Mouse (Mus musculus) layer of hippocampus, adult 9-10 months (tissue): ENCODE results near the gene Zfp958.
"Not testable (repeated sequence)": the region's sequence is repeated elsewhere in the genome, so short reads cannot be mapped to it uniquely, and the experiment has no call there.

Experiments
- DNase-seq: peaks from one replicate; pipeline ENCODE4 v3.0.0; 2022; ENCODE audit warnings: low spot score

Gene Zfp958

GRCm38 (mm10) chr8:4612932-4613853 is at the start of gene Zfp958:
Gene Zfp958, plus strand, starts transcription at chr8:4613167.
- peak; percentile 98 for DNase-seq

GRCm38 (mm10) chr8:4581986-4582385 is 31.0 kb upstream of the Zfp958 start:
- no peak for DNase-seq

GRCm38 (mm10) chr8:4582754-4583178 is 30.2 kb upstream of the Zfp958 start:
- DNase-seq: no peak

DNA sequence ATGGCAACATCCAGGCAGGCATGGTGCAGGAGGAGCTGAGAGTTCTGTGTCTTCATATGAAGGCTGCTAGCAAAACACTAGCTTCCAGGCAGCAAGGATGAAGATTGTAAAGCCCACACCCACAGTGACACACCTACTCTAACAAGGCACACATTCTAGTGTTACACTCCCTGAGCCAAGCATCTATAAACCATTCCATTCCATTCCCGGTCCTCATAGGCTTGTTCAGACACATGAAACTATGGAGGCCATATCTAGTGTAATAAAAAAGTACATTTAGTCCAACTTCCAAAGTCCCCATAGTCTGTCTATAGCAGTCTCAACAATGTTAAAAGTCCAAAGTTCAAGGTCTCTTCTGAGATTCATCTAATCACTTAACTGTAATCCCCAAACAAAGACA is 28.3 kb upstream of the Zfp958 start:
- no peak for DNase-seq

GRCm38 (mm10) chr8:4586356-4586755 is 26.6 kb upstream of the Zfp958 start:
- no peak for DNase-seq

DNA sequence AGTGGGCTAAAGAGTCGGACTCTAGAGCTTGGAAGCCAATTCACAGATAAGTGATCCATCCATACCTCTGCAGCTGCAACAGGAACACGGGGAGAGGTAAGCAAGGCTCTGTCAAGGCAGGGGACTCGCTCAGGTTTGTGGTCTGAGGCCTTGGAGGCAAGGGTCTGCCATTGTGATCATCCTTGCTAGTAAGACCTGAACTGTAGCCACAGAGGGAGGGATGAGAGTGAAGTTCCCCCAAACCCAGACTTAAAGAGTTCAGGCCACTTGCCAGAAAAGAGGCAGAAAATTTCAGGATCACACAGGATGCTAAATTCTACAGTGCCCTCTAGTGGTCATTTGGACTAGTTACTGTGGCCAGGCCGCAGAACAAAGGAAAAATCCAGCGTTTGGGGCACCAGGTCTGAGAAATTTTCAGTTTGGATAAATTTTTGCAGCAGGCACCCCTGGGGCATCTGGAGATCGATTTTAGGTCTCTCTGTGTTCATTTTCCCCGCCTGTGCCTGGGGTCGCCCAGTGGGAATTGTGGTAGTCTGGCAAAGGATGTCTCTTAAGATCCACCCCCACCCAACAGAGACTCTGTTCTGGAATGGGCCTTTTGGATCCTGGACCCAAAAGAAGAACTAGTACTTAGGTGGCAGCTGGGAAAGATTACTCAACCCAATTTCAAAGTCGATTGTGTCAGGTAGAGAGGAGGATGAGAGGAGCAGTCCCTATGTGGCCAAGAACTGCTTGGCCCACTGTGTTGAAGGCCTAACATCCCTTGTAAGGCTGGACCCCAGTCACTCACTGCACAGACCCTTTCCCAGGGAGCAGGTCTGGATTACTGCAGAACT is 24.6 kb upstream of the Zfp958 start:
- peak; percentile 17 for DNase-seq

DNA sequence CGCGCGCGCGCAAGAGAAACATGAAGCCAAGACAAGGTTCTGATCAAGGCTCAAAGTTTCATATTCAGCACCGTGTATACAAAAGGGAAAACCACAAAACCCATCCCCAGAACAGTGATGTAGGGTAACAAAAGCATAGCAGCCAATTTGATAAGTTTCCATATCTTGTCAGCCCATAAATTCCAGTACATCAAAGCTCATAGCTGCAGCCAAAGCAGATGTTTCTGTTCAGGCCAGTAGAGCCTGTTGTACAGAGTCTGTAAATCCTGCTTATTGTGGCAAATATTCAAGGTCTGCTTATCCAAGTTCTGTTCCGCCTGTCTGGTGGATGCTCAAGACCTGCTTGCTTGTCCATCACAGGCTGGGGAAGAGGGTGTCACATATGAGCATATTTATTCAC is 4.1 kb upstream of the Zfp958 start:
- DNase-seq: no peak

DNA sequence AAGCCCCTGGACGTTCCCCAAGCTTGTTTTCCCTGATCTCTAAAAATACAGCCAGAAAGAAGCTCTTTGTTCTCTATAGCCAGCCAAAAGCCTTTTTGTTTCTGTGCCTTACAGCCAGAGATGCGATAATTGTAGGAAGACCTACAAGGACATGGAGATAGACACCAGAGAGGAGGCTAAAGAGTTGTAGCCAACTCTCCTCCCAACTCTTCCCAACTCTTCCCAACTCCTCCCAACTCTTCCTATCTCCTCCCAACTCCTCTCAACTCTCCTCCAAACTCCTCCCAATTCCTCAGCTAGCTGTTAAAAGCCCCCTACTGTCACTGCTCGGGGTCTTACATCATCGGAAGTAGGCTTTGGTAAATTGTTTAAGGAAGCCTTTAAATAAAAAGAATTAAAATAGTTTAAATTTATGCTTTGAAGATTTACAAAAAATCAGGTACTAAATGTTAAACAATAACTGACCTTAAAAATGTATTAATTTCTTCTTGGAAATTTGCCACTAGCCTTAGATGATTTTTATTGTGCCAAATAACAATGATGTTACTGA is 1.3 kb upstream of the Zfp958 start:
- DNase-seq: not testable (repeated sequence)

GRCm38 (mm10) chr8:4627349-4627748 is 14.4 kb downstream of the Zfp958 start:
- no peak for DNase-seq

DNA sequence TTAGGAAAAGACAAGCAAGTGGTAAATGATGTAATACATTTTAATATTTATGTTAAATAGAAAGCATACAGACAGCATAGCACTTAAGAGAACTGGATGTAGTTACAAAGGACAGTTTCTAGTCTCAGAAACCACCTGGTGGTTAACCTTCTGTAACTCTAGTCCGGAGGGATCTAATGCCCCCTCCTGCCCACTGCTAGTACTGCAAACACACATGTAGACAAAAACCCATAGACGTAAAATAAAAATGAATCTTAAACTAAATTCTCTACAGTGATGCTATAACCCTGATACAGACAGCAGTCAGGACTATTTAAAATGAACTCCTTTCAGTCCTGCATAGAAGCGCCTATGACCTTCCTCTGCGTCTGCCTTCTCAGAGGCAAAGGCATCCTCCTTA is 24.1 kb downstream of the Zfp958 start:
- no peak for DNase-seq

- DNase-seq: not testable (repeated sequence)
Measured at GRCm38 (mm10) chr8:4642974-4643373, 30.0 kb downstream of the Zfp958 start.

GRCm38 (mm10) chr8:4656536-4656935 is 43.6 kb downstream of the Zfp958 start:
- no peak for DNase-seq

DNA sequence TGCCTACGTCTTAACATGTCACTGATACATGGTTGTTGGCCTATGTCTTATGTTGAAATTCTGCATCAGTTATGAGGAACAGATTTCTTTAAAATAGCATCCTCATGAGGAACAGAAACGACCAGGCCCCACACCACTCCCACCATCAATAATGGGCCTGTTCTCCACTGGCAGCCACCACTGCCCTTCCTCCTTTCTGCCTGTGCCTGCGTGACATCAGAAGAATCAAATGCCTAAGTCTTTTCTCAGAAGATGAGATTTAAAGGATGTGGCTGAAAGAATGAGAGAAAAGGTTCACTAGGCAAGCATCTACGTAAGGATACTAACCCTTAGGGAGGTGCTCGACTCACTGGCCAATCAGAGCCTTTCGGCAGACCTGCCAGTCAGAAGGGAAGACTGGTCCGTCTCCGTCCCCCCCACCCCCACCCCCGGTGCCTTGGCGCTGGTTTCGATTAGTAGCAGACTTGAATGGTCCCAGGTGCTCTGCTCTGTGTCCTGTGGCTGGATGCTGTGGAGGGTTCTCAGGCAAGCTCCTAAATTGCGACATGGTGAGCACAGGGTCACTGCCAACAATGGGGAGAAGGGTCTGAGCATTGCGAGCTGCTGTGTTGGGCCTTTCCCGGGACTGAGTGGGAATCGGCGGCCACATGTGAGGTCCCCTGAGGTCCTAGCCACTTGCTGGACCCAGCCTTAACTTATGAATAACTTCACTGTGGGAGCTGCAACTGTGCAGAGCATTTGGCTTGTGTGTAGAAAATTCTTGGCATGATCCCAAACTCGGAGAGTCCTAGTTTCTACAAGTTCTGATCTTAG is 62.4 kb downstream of the Zfp958 start:
- no peak for DNase-seq

DNA sequence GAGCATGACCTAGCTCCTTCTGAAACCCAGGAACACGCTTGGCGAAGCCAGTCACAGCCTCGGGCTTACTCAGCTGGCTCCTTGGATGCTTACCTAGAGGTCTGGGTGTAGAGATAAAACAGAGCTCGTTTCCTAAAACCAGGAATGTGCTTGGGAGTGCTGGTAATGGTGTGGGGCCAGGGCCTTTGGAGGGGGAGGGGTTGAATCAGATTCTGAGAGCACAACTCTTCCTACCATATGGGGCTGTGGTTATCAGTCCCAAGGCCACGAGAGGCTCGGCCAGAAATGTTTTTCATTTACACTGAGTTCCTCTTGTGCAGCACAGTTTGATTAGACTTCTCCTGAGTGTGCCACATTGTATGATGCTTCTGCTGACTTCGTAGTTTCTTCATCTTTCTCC is 63.6 kb downstream of the Zfp958 start:
- DNase-seq: no peak

DNA sequence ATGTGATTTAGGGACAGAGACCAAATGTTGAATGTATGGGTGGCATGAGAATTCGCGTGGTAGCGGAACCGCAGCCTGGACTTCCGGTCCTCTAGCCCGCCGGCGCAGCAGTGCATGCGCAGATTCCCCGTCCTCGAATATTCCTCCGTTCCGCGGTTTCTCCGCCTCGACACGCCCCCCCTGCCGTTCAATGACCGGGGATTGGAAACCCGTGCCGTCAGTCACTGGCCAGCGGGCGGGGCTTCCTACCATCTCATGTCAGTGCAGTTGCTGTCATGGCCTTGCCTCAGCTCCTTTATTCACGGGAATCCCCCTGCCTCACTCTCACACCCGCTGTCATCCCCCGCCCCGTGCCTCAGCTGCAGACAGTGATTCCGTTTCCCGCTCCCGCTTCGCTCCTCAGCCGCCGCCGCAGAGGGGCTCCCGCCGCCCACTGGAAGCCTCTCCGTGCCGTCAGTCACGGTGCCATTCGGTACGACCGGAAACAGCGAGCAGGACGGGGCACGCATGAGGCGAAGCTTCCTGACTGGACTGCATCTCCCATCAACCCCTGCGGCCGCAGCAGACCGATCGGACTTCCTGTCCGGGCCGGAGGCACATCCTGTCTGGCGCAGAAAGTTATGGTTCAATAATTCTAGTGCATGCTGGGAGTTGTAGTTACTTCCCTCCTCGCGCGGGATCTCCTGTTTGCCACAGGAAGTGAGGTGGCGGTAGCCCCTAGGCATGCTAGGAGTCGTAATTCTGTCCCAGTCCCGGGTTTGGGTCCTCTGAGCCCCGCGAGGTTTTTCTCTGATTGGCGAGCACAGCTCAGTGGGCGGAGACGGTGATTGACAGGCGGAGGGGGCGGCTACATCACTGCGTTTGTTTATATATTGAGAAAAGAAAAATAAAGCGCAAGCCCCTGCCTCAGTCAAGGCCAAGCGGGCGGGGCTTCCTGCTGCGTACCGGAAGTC is 64.6 kb downstream of the Zfp958 start:
- peak; percentile 95 for DNase-seq

DNA sequence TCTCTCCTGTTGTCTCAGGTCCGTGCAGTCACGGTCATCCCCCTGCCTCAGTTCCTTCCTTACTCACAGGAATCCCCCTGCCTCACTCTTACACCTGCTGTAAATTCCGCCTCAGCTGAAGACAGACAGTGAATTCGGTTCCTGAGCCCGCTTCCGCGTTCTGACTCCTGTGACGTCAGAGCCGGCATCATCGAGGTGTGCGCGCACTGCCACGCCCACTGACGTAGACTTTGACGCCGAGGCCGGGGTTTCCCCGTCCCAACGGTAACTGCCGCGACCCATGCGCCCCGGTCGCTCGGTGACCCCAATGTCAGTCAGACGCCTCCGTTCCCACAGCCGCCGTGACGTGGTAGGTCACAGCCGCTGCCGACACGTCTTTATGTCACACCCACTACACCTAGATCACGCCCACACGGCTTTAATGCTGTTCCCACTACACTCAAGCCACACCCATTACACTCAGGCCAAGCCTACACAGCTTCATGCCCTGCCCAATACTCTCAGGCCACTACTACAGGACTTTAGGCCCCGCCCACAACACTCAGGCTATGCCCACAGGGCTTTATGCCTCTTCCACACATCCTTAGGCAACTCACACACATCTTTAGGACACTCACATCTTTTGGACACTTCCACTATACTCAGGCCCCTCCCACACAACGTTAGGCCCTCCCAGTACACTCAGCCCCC is 65.4 kb downstream of the Zfp958 start:
- DNase-seq: peak; percentile 87

DNA sequence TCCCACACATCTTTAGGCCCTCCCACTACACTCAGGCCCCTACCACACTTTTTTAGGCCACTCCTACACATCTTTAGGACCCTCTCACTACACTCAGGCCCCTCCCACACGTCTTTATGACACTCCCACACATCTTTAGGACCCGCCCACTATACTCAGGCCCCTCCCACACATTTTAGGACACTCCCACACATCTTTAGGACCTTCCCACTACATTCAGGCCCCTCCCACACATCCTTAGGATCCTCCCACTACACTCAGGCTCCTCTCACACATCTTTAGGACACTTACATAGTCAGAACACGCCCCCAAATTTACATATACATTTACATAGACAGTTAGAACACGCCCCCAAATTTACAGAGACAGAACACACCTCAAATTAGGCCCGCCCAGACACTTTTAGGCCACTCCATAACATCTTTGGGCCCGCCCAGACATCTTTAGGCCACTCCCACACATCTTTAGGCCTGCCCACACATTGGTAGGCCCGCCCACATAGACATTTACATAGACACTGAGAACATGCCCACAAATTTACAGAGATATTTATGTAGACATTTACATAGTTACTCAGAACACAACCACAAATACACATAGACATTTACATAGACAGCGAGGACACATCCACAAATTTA is 66.1 kb downstream of the Zfp958 start:
- DNase-seq: no peak

DNA sequence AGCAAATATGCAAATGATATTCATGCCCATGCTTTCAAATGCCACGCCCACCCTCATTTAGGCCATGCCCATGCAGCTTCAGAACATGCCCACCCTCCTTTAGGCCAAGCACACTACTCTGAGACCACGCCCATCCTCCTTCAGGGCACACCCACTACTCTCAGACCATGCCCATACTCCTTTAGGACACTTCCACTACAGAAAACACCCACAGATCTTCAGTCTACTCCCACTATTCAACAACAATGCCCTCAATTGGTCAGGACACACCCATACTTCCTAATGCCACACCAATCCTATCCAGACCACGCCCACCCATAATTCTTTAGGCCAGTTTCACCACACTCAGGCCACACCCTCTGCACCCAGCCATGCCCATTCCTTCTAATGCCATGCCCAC is 66.8 kb downstream of the Zfp958 start:
- DNase-seq: no peak
